Mouse (Mus musculus) forelimb bud, embryonic 11.5 days (tissue): ENCODE measurements around the gene Actn2.
A peak's percentile ranks its signal among the peaks of the same experiment; 100 is the strongest.

Source experiments
- DNase-seq: peaks from one replicate; pipeline ENCODE4 v3.0.0-alpha.2; 2012; ENCODE audit warnings: low read depth, low spot score

Gene Actn2

DNA sequence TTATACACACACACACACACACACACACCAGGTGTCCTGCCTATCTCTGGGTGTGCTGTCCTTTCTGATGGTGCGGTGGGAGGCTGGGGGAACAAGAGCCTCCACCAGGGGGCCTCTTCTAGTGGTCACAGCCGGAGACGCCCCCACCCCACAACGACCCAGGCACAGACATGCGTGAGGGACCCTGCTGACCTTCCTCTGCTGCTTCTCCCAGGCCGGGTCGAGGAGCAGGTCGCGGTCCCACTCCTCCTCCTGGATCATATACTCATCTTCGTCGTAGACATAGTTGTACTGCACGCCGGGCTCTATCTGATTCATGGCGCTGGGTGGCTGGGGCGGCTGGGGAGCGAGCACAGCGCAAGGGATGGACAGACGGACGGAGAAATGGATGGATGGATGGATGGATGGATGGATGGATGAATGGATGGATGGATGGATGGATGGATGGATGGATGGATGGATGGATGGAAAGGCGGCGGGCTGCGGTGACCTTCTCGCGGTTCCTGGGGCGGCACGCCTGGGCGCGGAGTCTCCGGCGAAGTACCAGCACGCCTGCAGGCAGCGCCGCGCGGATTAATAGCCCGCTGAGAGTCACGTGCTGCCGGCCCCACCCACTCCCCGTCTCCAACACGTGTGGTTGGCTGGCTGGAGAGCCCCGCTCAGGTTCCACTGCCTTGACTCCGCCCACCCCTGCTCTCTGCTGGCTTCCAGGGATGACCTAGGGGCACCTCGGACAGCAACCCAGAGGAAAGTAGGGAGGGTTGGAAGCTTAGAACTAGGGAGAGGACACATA is at the start of gene Actn2:
Gene Actn2 (minus strand): TSS at position 578 of the 793 bp plus-strand sequence.
- peak; percentile 84 for DNase-seq

DNA sequence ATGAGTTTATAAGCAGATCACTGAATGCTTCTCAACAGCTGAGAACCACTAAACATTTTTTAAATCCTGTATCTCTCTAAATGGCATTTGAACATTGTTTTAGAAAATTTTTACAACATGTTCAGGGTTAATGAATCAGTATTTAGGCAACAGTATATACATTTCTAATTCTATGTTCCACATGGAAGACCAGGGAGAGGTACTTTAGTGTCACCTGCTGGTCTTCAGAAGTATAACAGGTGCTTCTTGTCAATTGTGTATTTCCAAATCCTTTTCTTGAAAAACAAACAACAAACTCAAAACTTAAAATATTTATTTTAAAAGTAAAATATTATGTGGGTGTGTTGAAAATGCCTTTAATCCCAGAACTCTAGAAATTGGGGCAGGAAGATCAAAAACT is 45.7 kb upstream of the Actn2 start:
- DNase-seq = peak; percentile 36

- no peak for DNase-seq
Observed at GRCm38 (mm10) chr13:12384796-12385195, 44.2 kb upstream of the Actn2 start.

DNA sequence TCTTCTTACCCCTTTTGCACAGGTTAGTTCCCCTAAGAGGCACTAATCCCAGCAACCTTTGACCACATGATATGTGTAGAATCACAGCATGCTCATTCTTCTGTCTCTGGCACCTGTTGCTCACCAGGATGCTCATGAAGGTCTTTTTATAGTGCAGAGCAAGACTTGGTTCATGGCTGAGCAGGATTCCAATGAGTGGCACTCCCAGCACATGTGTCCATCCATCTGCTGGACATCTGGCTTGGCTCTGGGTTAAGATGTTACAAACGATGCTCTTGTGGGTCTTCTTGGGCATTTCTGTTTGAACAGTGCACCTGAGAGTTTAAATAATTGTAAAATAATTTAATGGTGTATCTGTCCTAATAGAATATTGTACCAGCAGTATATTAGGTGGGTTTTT is 36.2 kb upstream of the Actn2 start:
- DNase-seq = no peak

DNA sequence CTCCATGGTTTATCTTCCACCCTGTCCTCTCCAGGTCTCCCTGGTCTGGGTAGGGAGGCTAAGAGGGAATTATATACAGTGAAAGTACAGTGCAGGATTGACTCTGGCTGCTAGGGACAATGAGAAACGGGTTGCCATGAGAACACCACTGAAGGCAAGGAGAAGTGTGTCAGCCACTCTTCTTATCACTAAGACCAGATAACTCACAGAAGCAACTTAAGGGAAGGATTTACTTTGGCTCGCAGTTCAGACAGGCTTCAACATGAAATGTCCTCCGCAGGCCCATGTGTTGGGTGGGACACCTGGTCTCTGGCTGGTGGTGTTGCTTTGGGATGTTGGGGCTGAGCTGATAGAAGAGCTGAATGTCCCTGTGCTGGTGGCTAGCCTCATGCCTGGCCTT is 32.2 kb upstream of the Actn2 start:
- no peak for DNase-seq

DNA sequence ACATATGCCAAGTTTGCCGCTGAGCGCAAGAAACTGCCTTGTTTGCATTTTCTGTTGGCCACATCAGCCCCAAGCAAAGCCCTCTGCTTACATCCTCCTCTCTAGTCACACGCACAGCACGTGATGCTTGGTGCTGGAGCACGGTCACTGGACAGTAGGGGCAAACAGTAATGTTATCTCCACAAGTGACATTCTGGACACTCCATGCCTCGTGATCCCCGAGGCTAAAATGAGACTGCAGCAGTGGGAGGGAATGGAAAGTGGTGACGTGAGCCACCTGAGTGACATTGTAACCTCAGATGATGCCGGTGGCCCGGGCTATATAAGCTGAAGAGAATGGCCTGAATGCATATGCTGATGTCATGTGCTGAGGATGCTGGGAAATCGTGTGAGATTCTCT is 29.4 kb upstream of the Actn2 start:
- no peak for DNase-seq

GRCm38 (mm10) chr13:12369041-12369621 is 28.6 kb upstream of the Actn2 start:
- DNase-seq = no peak

DNA sequence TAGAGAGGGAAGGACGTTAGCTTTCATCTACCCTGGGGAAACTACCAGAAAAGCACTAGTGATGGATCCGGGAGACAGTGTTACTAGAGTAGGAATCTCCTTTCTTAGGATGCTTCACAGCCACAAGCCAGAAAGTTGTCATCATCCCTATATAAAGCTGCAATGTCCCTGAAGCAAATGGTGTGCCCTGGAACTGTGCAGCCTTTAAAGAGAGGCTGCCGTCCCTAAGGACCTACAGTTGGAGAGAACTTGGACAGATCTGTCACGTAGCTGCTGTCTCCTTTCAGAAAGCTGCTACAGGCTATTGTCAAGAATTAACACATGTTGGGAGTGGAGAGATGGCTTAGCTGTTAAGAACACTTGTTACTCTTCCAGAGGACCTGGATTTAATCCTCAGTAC is 20.9 kb upstream of the Actn2 start:
- no peak for DNase-seq

DNA sequence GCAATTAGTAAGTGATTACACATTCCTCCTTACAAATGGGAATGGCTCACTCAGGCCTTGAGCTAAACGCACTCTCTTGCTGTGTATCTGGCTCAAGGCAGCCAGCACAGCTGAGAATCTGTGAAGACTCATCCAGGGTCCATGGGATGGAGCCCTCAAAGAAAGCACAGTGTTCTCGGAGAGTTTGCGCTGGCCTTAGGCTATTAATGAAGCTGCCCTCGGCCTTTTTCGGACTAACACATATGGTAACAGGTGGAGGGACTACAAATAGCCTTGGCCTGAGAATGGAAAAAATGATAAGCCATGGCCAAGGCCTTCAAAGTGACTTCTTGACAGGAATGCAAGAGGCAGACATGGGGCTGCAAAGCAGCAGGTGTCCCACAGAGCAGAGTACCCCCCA is 17.0 kb upstream of the Actn2 start:
- no peak for DNase-seq

DNA sequence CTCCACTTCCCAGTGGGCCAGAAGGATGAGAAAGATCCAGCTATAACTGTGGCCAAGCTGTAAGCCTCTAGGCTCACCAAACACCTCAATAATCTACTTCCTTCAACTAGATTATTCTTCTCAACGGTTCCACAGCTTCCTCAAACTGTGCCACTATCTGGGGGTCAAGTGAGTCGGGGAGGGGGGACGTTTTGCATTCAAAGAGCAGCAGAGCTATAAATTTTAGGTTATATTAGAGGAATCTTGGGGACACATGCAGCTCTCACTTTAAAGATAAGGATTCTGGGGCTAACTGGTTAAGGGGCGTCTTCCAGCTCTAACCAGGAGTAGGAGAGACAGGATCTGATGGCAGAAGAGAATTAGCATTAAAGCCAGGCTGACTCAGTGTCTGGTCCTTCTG is 15.6 kb upstream of the Actn2 start:
- no peak for DNase-seq

DNA sequence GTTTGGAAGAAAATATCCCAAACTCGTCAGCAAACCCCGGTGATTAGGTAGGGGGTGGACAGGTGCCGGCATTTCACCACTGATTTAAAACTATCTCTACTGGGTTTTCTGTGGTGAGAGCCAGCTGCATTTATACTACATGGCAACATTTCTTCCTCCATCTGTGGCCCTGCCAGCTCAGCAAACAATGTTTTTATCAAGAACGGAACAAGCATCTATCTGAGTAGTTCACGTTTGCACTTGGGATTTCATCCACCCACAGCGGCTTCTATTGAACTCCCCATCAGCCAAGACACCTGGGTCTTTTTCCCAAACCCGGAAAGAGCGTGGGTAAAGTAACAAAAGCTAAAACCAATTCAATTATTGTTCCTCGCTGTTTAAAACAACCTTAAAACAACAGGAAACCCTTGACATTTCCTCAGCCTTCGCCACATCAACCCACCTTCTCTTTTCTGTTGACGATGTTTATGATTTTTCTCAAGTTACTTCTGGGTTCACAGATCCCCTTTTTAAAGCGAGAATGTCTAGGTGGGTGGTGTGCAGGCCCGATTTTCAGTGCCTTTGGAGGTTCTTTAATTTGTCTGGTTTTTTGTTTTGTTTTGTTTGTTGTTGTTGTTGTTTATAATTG is 8.8 kb upstream of the Actn2 start:
- no peak for DNase-seq

GRCm38 (mm10) chr13:12346837-12347236 is 6.3 kb upstream of the Actn2 start:
- DNase-seq = no peak

DNA sequence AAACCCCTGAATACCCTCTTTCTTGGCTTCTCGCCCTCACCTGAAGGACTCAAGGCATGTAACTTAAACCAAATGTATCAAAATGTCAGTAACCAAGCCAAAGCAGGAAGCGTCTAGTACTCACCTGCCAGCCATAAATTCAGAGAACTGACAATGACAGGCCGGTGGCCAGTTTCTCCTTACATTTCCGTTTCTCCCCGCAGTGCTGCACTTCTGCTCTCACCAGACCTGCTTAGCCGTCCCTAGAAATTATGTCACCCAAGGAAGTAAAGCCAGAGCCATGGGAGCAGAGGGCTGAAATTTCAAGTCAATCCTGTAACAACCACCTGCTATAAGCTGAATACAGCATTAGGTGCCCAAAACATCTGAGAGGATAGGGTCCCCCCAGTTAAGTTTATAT is 887 bp upstream of the Actn2 start:
- no peak for DNase-seq

GRCm38 (mm10) chr13:12339446-12339845 is 1.1 kb downstream of the Actn2 start:
- no peak for DNase-seq

DNA sequence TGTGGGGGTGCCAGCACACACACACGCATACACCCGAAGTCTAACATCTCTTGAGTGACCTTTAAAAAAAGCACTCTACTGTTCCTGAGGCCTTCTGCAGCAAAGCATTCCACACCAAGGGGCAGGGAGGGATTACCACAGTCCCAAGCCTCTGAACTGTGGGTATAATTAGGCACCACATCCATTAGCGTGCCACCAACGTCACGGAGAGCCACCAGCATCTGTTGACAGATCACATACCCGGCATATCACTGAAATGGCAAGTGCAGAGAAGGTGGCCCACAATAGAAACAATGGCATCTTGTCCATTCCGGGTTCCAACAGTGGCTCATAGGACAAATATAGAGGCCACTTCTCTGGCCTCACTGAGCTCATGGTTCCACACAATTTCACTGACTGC is 2.8 kb downstream of the Actn2 start:
- no peak for DNase-seq

- DNase-seq = no peak
Observed at GRCm38 (mm10) chr13:12334016-12334415, 6.5 kb downstream of the Actn2 start.

DNA sequence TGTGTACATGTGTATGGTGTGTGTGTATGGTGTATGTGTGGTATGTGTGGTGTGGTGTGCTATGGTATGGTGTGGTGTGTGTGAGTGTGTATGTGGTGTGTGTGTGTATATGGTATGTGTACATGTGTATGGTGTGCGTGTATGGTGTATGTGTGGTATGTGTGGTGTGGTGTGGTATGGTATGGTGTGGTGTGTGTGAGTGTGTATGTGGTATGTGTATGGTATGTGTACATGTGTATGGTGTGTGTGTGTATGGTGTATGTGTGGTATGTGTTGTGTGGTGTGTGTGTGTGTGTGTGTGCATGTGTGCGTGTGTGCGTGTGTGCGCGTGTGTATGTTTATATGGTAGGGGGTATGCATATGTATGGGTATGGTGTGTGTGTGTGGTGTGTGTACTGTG is 9.0 kb downstream of the Actn2 start:
- DNase-seq = no peak

DNA sequence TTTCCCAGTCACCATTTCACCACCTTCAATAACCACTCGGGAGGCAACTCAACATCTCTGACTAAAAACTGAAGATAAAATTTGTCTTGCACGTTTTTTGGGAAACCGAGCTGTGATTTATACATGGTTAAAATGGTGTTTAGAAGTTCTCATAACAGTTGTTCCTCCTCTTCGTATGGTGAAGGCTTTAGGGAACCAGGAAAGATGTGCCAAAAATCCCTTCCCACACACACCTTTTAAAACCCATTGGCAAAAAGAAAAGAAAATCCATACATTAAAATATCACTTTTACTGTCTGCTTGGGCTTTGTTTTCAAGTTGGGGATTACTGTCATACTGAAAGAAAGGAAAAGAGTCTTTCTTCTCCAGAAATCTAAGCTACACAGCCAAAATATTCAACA is 12.2 kb downstream of the Actn2 start:
- DNase-seq = no peak

- DNase-seq = no peak
Observed at GRCm38 (mm10) chr13:12327577-12327976, 13.0 kb downstream of the Actn2 start.

GRCm38 (mm10) chr13:12323076-12323625 is 17.4 kb downstream of the Actn2 start:
- no peak for DNase-seq

- DNase-seq = no peak
Observed at GRCm38 (mm10) chr13:12320148-12320547, 20.4 kb downstream of the Actn2 start.

DNA sequence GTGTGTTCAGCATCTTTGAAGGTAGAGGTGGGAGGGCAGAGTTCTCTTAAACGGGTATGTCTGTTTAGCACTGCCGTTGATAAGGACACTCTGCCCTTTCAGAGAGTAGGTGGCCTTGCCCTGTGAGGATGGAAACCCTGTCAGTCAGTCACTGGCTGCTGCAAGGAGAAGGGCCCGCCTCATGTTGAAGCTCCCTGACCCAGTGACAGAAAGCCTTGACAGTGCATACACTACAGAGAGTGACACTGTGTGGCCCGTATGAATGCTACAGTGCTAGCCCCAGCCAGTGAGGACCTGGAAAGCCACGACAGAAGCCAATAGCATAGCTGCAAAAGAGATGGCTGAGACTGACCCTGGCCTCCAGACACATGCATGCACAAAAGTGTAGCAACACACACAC is 22.5 kb downstream of the Actn2 start:
- no peak for DNase-seq
